In the genomic region with DNA sequence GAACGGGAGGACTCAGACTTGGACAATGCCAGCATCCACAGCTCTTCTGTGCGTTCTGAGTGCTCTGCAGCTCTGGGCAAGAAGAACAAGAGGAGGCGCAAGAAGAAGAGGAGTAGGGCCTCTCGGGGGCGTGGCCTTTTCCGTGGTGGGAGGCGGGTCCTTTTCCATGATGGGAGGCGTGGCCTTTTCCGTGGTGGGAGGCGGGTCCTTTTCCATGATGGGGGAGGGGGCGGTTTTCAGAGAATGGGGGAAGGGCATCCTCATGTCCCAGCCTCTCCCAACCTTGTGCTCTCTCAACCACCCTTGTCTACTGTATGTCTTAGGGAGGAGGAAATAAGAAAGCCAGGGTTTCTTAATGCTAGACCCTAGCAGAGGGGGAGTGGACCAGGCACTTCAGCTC, we compare ENCODE assay signal across 15 mouse cellular contexts. TPM values are rescaled to one million over a fixed set of nuclear protein-coding genes. Genes with fewer than 3 reads are reported as not detected.
"Had no signal": no experiment of that assay in that cellular context is flagged by ENCODE, and none has a peak within 500 bp of the region (broad histone marks: within the 10 kb centered on the region; RNA-seq: fewer than 3 reads in every experiment).

No protein-coding gene starts in this region.

- DNase-seq: lung, adult 18-20 months; lung, embryonic 14.5 days; lung, postnatal 10 days; lung, postnatal 4 days; midbrain, embryonic 14.5 days; right cerebral cortex, adult 18-20 months; right cerebral cortex, postnatal 25 days; right cerebral cortex, postnatal 4 days; spleen, adult 18-20 months; thymus, adult 18-20 months; thymus, postnatal 14 days; thymus, postnatal 36 days had no signal

- ATAC-seq: midbrain, embryonic 16.5 days had no signal

RNA-seq across cellular contexts. Expression of a gene that starts 21.2 kb away (rescaled TPM):
- total RNA-seq: megakaryocyte-erythroid progenitor cell, adult 5-6 weeks had no signal

RNA-seq across cellular contexts. Expression of a gene that starts 40.9 kb away (rescaled TPM):
- total RNA-seq: megakaryocyte, adult 5-6 weeks; megakaryocyte-erythroid progenitor cell, adult 5-6 weeks had no signal
